Mouse (Mus musculus): ENCODE measurements around the gene Kcnq5. TPM values are rescaled to one million over a fixed set of nuclear protein-coding genes. Genes with fewer than 3 reads are reported as not detected.
"Not testable (repeated sequence)": the region's sequence is repeated elsewhere in the genome, so short reads cannot be mapped to it uniquely, and the experiment has no call there.

Gene Kcnq5
- total and polyA plus RNA-seq, 3 experiments, result not detected

- no peak overlapping the region for H3K27ac ChIP-seq (ENCODE audit: control insufficient read depth, low read depth, low read length)
- H3K36me3 ChIP-seq (ENCODE audit: control insufficient read depth in 1 of 2, insufficient read depth in 2 of 2, low read length in 2 of 2), result no peaks in the 10 kb centered on the region
- no peak overlapping the region for H3K4me3 ChIP-seq (ENCODE audit: control insufficient read depth in 1 of 2, insufficient read depth in 1 of 2, low read depth in 2 of 2, low read length in 2 of 2)
- TF ChIP-seq ELF1 (IDR thresholded peaks at IDR 0.05; ENCODE audit: low read depth, low read length), result no peak
- TF ChIP-seq MYB (IDR thresholded peaks at IDR 0.05; ENCODE audit: low read depth, low read length), result no peak
- TF ChIP-seq POLR2A (IDR thresholded peaks at IDR 0.05; ENCODE audit: control insufficient read depth in 1 of 2, insufficient read depth in 1 of 2, low read depth in 1 of 2, low read length in 2 of 2, poor library complexity in 1 of 2), result no peak
- no peak for TF ChIP-seq ZC3H11A (IDR thresholded peaks at IDR 0.05; ENCODE audit: low read depth, low read length)
- TF ChIP-seq NRF1 (IDR thresholded peaks at IDR 0.05; ENCODE audit: insufficient read depth, low read depth, low read length, poor library complexity, severe bottlenecking), result no peak
- TF ChIP-seq MAZ (IDR thresholded peaks at IDR 0.05; ENCODE audit: low read depth, low read length), result no peak
- TF ChIP-seq RAD21 (IDR thresholded peaks at IDR 0.05; ENCODE audit: low read depth, low read length), result no peak
- no peak for TF ChIP-seq ZMIZ1 (IDR thresholded peaks at IDR 0.05; ENCODE audit: low read depth, low read length)
- no peaks in the 10 kb centered on the region for H3K4me1 ChIP-seq (ENCODE audit: control insufficient read depth in 1 of 2, insufficient read depth in 2 of 2, low read length in 2 of 2)
- H3K27me3 ChIP-seq (ENCODE audit: control insufficient read depth in 1 of 2, insufficient read depth in 2 of 2, low read length in 2 of 2), result no peaks in the 10 kb centered on the region
- no peak for DNase-seq (ENCODE audit: low read depth, low spot score)
- no peaks in the 10 kb centered on the region for H3K9me3 ChIP-seq (replicated peaks; ENCODE audit: insufficient read depth, low read length)
- H3K79me2 ChIP-seq (ENCODE audit: control insufficient read depth, insufficient read depth, low read length, poor library complexity), result no peaks in the 10 kb centered on the region
- H3K9ac ChIP-seq (ENCODE audit: control insufficient read depth, low read depth, low read length, poor library complexity, severe bottlenecking), result no peak overlapping the region
Observed at GRCm38 (mm10) chr1:21600606-21601005, 361.1 kb downstream of the Kcnq5 start.

- Histone ChIP-seq H3K36me3 (ENCODE audit: control insufficient read depth in 1 of 2, insufficient read depth in 2 of 2, low read length in 2 of 2) (no peaks in the 10 kb centered on the region), H3K9ac (ENCODE audit: control insufficient read depth, low read depth, low read length, poor library complexity, severe bottlenecking) (no peak overlapping the region), H3K27ac (ENCODE audit: control insufficient read depth, low read depth, low read length) (no peak overlapping the region), H3K4me1 (ENCODE audit: control insufficient read depth in 1 of 2, insufficient read depth in 2 of 2, low read length in 2 of 2) (no peaks in the 10 kb centered on the region), H3K4me3 (ENCODE audit: control insufficient read depth in 1 of 2, insufficient read depth in 1 of 2, low read depth in 2 of 2, low read length in 2 of 2) (no peak overlapping the region), H3K27me3 (ENCODE audit: control insufficient read depth in 1 of 2, insufficient read depth in 2 of 2, low read length in 2 of 2) (no peaks in the 10 kb centered on the region), H3K79me2 (ENCODE audit: control insufficient read depth, insufficient read depth, low read length, poor library complexity) (no peaks in the 10 kb centered on the region), H3K9me3 (replicated peaks; ENCODE audit: insufficient read depth, low read length) (no peaks in the 10 kb centered on the region)
- DNase-seq (ENCODE audit: low read depth, low spot score), result no peak
- TF ChIP-seq CHD1 (IDR thresholded peaks at IDR 0.05; ENCODE audit: low read depth, low read length), result no peak
- TF ChIP-seq TBP (IDR thresholded peaks at IDR 0.05; ENCODE audit: low read depth, low read length), result no peak
- no peak for TF ChIP-seq ZKSCAN1 (IDR thresholded peaks at IDR 0.05; ENCODE audit: low read depth, low read length)
- no peak for TF ChIP-seq ZC3H11A (IDR thresholded peaks at IDR 0.05; ENCODE audit: low read depth, low read length)
- TF ChIP-seq POLR2AphosphoS5 (IDR thresholded peaks at IDR 0.05; ENCODE audit: borderline replicate concordance, low read depth, low read length), result no peak
- TF ChIP-seq MEF2A (IDR thresholded peaks at IDR 0.05; ENCODE audit: extremely low read depth, insufficient replicate concordance, low read depth, low read length, poor library complexity, severe bottlenecking), result no peak
- TF ChIP-seq BHLHE40 (IDR thresholded peaks at IDR 0.05; ENCODE audit: borderline replicate concordance, low read depth, low read length), result no peak
- TF ChIP-seq POLR2AphosphoS2 (IDR thresholded peaks at IDR 0.05; ENCODE audit: low read length), result no peak
- no peak for TF ChIP-seq TAL1 (IDR thresholded peaks at IDR 0.05; ENCODE audit: low read length)
- TF ChIP-seq POLR2A (IDR thresholded peaks at IDR 0.05; ENCODE audit: control insufficient read depth in 1 of 2, insufficient read depth in 1 of 2, low read depth in 1 of 2, low read length in 2 of 2, poor library complexity in 1 of 2), result no peak
- no peak for TF ChIP-seq MAFK (IDR thresholded peaks at IDR 0.05; ENCODE audit: borderline replicate concordance, low read depth, low read length)
- TF ChIP-seq SMC3 (IDR thresholded peaks at IDR 0.05; ENCODE audit: low read depth, low read length), result no peak
- no peak for TF ChIP-seq SIN3A (IDR thresholded peaks at IDR 0.05; ENCODE audit: low read length)
- no peak for TF ChIP-seq GATA1 (IDR thresholded peaks at IDR 0.05; ENCODE audit: low read depth, low read length)
Observed at GRCm38 (mm10) chr1:21593872-21594271, 367.9 kb downstream of the Kcnq5 start.

DNA sequence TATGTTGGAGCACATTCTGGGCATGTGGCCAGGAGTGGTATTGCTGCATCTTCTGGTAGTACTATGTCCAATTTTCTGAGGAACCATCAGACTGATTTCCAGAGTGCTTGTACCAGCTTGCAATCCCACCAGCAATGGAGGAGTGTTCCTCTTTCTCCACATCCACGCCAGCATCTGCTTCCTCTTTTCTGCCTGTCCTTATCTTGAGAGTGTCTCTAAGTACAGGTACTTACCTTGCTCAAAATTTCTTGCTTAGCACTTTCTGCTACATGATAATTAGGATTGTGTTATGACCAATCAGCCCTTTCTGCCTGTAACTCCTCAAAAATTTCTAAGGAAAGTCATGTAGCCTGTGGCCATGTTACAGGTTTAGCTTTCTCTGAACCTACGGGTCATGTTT, 394.3 kb downstream of the Kcnq5 start:
- H3K4me1 ChIP-seq (ENCODE audit: control insufficient read depth in 1 of 2, insufficient read depth in 2 of 2, low read length in 2 of 2); H3K27me3 ChIP-seq (ENCODE audit: control insufficient read depth in 1 of 2, insufficient read depth in 2 of 2, low read length in 2 of 2); H3K9ac ChIP-seq (ENCODE audit: control insufficient read depth, low read depth, low read length, poor library complexity, severe bottlenecking); H3K79me2 ChIP-seq (ENCODE audit: control insufficient read depth, insufficient read depth, low read length, poor library complexity); H3K36me3 ChIP-seq (ENCODE audit: control insufficient read depth in 1 of 2, insufficient read depth in 2 of 2, low read length in 2 of 2); H3K27ac ChIP-seq (ENCODE audit: control insufficient read depth, low read depth, low read length); H3K9me3 ChIP-seq (replicated peaks; ENCODE audit: insufficient read depth, low read length); H3K4me3 ChIP-seq (ENCODE audit: control insufficient read depth in 1 of 2, insufficient read depth in 1 of 2, low read depth in 2 of 2, low read length in 2 of 2): not testable (repeated sequence)
- DNase-seq (ENCODE audit: low read depth, low spot score), result peak; percentile 5
